Mouse (Mus musculus): ENCODE measurements around the gene Alyref. TPM values are rescaled to one million over a fixed set of nuclear protein-coding genes. Genes with fewer than 3 reads are reported as not detected.
A peak's percentile ranks its signal among the peaks of the same experiment; 100 is the strongest.

Gene Alyref
- polyA plus RNA-seq, 1 experiment from 2014 or later = 686 TPM

GRCm38 (mm10) chr11:120627468-120628300, 29.5 kb upstream of the Alyref start:
- H3K4me3 ChIP-seq (ENCODE audit: low read depth, low read length) = no peak overlapping the region
- no peak overlapping the region for H3K9ac ChIP-seq (ENCODE audit: low read depth, low read length)
- ATAC-seq (ENCODE audit: low FRiP score) = no peak
- no peaks in the 10 kb centered on the region for H3K9me3 ChIP-seq (ENCODE audit: control insufficient read depth, low read length)
- H3K36me3 ChIP-seq (ENCODE audit: control insufficient read depth, insufficient read depth, low read length) = peaks cover 3% of the 10 kb centered on the region
- DNase-seq (ENCODE audit: low spot score) = no peak
- H3K27ac ChIP-seq (ENCODE audit: low read depth, low read length) = no peak overlapping the region
- WGBS = 85% methylated on average over 22 of the region's 22 CpGs
- H3K4me2 ChIP-seq (replicated peaks; ENCODE audit: low read depth, low read length) = no peak overlapping the region
- no peaks in the 10 kb centered on the region for H3K27me3 ChIP-seq (ENCODE audit: control insufficient read depth, insufficient read depth, low read length)
- peaks cover 17% of the 10 kb centered on the region for H3K4me1 ChIP-seq (replicated peaks; ENCODE audit: control insufficient read depth, insufficient read depth, low read length)

GRCm38 (mm10) chr11:120626785-120627467, 28.8 kb upstream of the Alyref start:
- no peak for ATAC-seq (ENCODE audit: low FRiP score)
- no peak overlapping the region for H3K27ac ChIP-seq (ENCODE audit: low read depth, low read length)

GRCm38 (mm10) chr11:120625152-120625775, 27.1 kb upstream of the Alyref start, which contains the start of gene Sirt7:
TSS of gene Sirt7 (minus strand) at chr11:120625240.
- peak within 1 kb of the TSS; percentile 93 for H3K4me3 ChIP-seq (ENCODE audit: low read depth, low read length)
- H3K4me2 ChIP-seq (replicated peaks; ENCODE audit: low read depth, low read length) = peak within 1 kb of the TSS; percentile 93
- H3K4me1 ChIP-seq (replicated peaks; ENCODE audit: control insufficient read depth, insufficient read depth, low read length) = peaks cover 8% of the 10 kb centered on the region
- ATAC-seq (ENCODE audit: low FRiP score) (peak; percentile 48), DNase-seq (ENCODE audit: low spot score) (no peak)
- H3K27ac ChIP-seq (ENCODE audit: low read depth, low read length) = peak within 1 kb of the TSS; percentile 79
- H3K9me3 ChIP-seq (ENCODE audit: control insufficient read depth, low read length) = no peaks in the 10 kb centered on the region
- H3K27me3 ChIP-seq (ENCODE audit: control insufficient read depth, insufficient read depth, low read length) = no peaks in the 10 kb centered on the region
- 25% methylated on average over 5 of the region's 5 CpGs for WGBS
- peak within 1 kb of the TSS; percentile 67 for H3K9ac ChIP-seq (ENCODE audit: low read depth, low read length)
- H3K36me3 ChIP-seq (ENCODE audit: control insufficient read depth, insufficient read depth, low read length) = peaks cover 10% of the 10 kb centered on the region

More at GRCm38 (mm10) chr11:120626785-120627467, 28.8 kb upstream of the Alyref start:
- Histone ChIP-seq H3K9ac (ENCODE audit: low read depth, low read length) (no peak overlapping the region), H3K36me3 (ENCODE audit: control insufficient read depth, insufficient read depth, low read length) (peaks cover 3% of the 10 kb centered on the region), H3K4me2 (replicated peaks; ENCODE audit: low read depth, low read length) (no peak overlapping the region), H3K4me3 (ENCODE audit: low read depth, low read length) (no peak overlapping the region), H3K9me3 (ENCODE audit: control insufficient read depth, low read length) (no peaks in the 10 kb centered on the region), H3K4me1 (replicated peaks; ENCODE audit: control insufficient read depth, insufficient read depth, low read length) (peaks cover 12% of the 10 kb centered on the region), H3K27me3 (ENCODE audit: control insufficient read depth, insufficient read depth, low read length) (no peaks in the 10 kb centered on the region)
- 92% methylated on average over 11 of the region's 11 CpGs for WGBS
- no peak for DNase-seq (ENCODE audit: low spot score)

GRCm38 (mm10) chr11:120624680-120625111, 26.5 kb upstream of the Alyref start:
- Histone ChIP-seq H3K27ac (ENCODE audit: low read depth, low read length) (peak overlapping the region; percentile 79), H3K4me1 (replicated peaks; ENCODE audit: control insufficient read depth, insufficient read depth, low read length) (peaks cover 7% of the 10 kb centered on the region), H3K9me3 (ENCODE audit: control insufficient read depth, low read length) (no peaks in the 10 kb centered on the region), H3K4me2 (replicated peaks; ENCODE audit: low read depth, low read length) (peak overlapping the region; percentile 93), H3K36me3 (ENCODE audit: control insufficient read depth, insufficient read depth, low read length) (peaks cover 12% of the 10 kb centered on the region), H3K4me3 (ENCODE audit: low read depth, low read length) (peak overlapping the region; percentile 93), H3K27me3 (ENCODE audit: control insufficient read depth, insufficient read depth, low read length) (no peaks in the 10 kb centered on the region), H3K9ac (ENCODE audit: low read depth, low read length) (peak overlapping the region; percentile 67)
- peak; percentile 80 for ATAC-seq (ENCODE audit: low FRiP score)
- peak; percentile 90 for DNase-seq (ENCODE audit: low spot score)
- under 1% methylated on average over 53 of the region's 53 CpGs for WGBS

- WGBS = 12% methylated on average over 30 of the region's 30 CpGs
- H3K4me3 ChIP-seq (ENCODE audit: low read depth, low read length) = peak overlapping the region; percentile 93
- H3K4me2 ChIP-seq (replicated peaks; ENCODE audit: low read depth, low read length) = peak overlapping the region; percentile 93
- peak overlapping the region; percentile 67 for H3K9ac ChIP-seq (ENCODE audit: low read depth, low read length)
- peak overlapping the region; percentile 79 for H3K27ac ChIP-seq (ENCODE audit: low read depth, low read length)
- peaks cover 7% of the 10 kb centered on the region for H3K4me1 ChIP-seq (replicated peaks; ENCODE audit: control insufficient read depth, insufficient read depth, low read length)
- peak; percentile 62 for DNase-seq (ENCODE audit: low spot score)
- H3K36me3 ChIP-seq (ENCODE audit: control insufficient read depth, insufficient read depth, low read length) = peaks cover 11% of the 10 kb centered on the region
- H3K27me3 ChIP-seq (ENCODE audit: control insufficient read depth, insufficient read depth, low read length) = no peaks in the 10 kb centered on the region
- peak; percentile 70 for ATAC-seq (ENCODE audit: low FRiP score)
- no peaks in the 10 kb centered on the region for H3K9me3 ChIP-seq (ENCODE audit: control insufficient read depth, low read length)
These were observed 26.0 kb upstream of the Alyref start for GRCm38 (mm10) chr11:120623961-120624679.

- peaks cover 7% of the 10 kb centered on the region for H3K4me1 ChIP-seq (replicated peaks; ENCODE audit: control insufficient read depth, insufficient read depth, low read length)
- no peak overlapping the region for H3K4me2 ChIP-seq (replicated peaks; ENCODE audit: low read depth, low read length)
- WGBS = 91% methylated on average over 6 of the region's 6 CpGs
- no peak overlapping the region for H3K4me3 ChIP-seq (ENCODE audit: low read depth, low read length)
- ATAC-seq (ENCODE audit: low FRiP score) (no peak), DNase-seq (ENCODE audit: low spot score) (no peak)
- peaks cover 12% of the 10 kb centered on the region; the same call in 1 of the 2 replicates for H3K36me3 ChIP-seq (ENCODE audit: control insufficient read depth, insufficient read depth, low read length)
- no peak overlapping the region for H3K9ac ChIP-seq (ENCODE audit: low read depth, low read length)
- H3K27me3 ChIP-seq (ENCODE audit: control insufficient read depth, insufficient read depth, low read length) = no peaks in the 10 kb centered on the region
- H3K9me3 ChIP-seq (ENCODE audit: control insufficient read depth, low read length) = no peaks in the 10 kb centered on the region
- no peak overlapping the region for H3K27ac ChIP-seq (ENCODE audit: low read depth, low read length)
These were observed 24.6 kb upstream of the Alyref start for GRCm38 (mm10) chr11:120622805-120623204.

- H3K36me3 ChIP-seq (ENCODE audit: control insufficient read depth, insufficient read depth, low read length) = peaks cover 12% of the 10 kb centered on the region; the same call in 1 of the 2 replicates
- WGBS = 91% methylated on average over 14 of the region's 14 CpGs
- no peak for DNase-seq (ENCODE audit: low spot score)
- no peak overlapping the region for H3K27ac ChIP-seq (ENCODE audit: low read depth, low read length)
- no peak overlapping the region for H3K4me2 ChIP-seq (replicated peaks; ENCODE audit: low read depth, low read length)
- H3K9me3 ChIP-seq (ENCODE audit: control insufficient read depth, low read length) = no peaks in the 10 kb centered on the region
- no peak for ATAC-seq (ENCODE audit: low FRiP score)
- H3K4me3 ChIP-seq (ENCODE audit: low read depth, low read length) = no peak overlapping the region
- H3K4me1 ChIP-seq (replicated peaks; ENCODE audit: control insufficient read depth, insufficient read depth, low read length) = peaks cover 8% of the 10 kb centered on the region
- H3K27me3 ChIP-seq (ENCODE audit: control insufficient read depth, insufficient read depth, low read length) = no peaks in the 10 kb centered on the region
- no peak overlapping the region for H3K9ac ChIP-seq (ENCODE audit: low read depth, low read length)
These were observed 22.0 kb upstream of the Alyref start for GRCm38 (mm10) chr11:120620195-120620594.

Measured in hindbrain, embryonic 11.5 days (tissue).